Mouse (Mus musculus) layer of hippocampus, adult 18-20 months (tissue): ENCODE data around the gene Atat1. TPM values are rescaled to one million over a fixed set of nuclear protein-coding genes. Genes with fewer than 3 reads are reported as not detected.

Experiments used
- DNase-seq, 2 experiments: peaks; one replicate each; pipeline ENCODE4 v3.0.0; 2022; ENCODE audit warnings: low spot score in 2 of 2
- microRNA-seq, 2 experiments: library from miRNA; unstranded; fragments of <30 nt; microRNA quantifications; one replicate each; pipeline ENCODE4 v1.2.0; 2021
- total RNA-seq, 2 experiments: library from RNA; stranded (reverse); gene quantifications; 2 replicates each; pipeline ENCODE4 v1.2.3; 2021

Atat1 gene
- total RNA-seq, 2 experiments from 2014 or later = 51.0 to 59.0 TPM

DNA sequence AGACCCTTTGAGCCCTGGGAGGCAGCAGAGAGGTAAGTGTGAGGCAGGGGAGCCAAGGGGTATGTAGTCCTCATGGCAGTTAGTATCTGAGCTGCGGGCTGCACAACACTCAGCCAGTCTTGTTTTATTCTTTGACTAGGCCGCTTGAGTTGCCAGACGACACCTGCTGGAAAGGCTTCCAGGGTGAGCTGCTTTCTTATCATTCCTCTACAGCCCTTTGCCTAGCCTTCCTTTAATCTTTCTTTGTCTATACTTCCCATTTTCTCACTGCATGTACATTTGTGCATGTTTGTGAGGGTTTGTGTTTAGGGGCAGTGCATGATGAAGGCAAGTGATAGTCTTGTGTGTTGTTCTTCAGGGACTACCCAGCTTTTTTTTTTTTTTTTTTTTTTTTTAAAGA, 58.9 kb downstream of the Atat1 start:
- no peak for DNase-seq

DNA sequence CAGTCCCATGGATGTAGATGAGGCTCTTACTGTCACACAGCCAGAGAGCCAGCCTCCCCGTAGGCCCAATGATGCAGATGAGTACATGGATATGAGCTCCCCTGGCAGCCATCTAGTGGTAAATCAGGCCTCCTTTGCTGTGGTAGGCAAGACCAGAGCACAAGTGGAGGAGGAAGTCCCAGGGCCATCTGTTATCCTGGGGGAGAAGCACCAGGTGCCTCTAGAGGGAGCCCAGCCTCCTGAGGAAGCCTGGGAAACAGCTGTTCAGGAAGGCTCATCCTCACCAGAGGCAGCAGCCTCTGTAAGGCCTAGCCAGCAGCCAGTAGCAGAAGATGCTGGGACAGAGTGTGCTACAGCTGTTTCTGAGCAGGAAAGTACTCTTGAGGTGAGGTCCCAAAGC, 61.8 kb downstream of the Atat1 start:
- no peak for DNase-seq

Small RNAs within 50 kb of the gene (microRNA-seq; reads per million reads assigned to microRNA genes)
- gene Gm28033 (0 to 0.59 reads per million in 2 experiments), gene Mir1894 (0 to 0.25 reads per million in 2 experiments)

Other genes starting within 250 kb of the Atat1 start
- gene Vars2, start 242.5 kb downstream of the Atat1 start, total RNA-seq = 10 to 100 TPM; 35.9 to 37.4 TPM
- 10 to 100 TPM; 33.3 to 34.5 TPM for gene Gtf2h4, start 236.3 kb downstream of the Atat1 start, total RNA-seq
- 10 to 100 TPM; 59.0 to 59.7 TPM for gene Ddr1, start 205.5 kb downstream of the Atat1 start, total RNA-seq
- gene Ier3, start 88.4 kb downstream of the Atat1 start, total RNA-seq = 1 to 10 TPM; 5.2 to 6.0 TPM
- 100 to 1,000 TPM; 122 to 131 TPM for gene Flot1, start 86.8 kb downstream of the Atat1 start, total RNA-seq
- gene Tubb5, start 71.8 kb downstream of the Atat1 start, total RNA-seq = 100 to 1,000 TPM; 326 to 341 TPM
- 10 to 100 TPM; 17.2 to 18.5 TPM for gene Mdc1, start 68.6 kb downstream of the Atat1 start, total RNA-seq
- gene Nrm, start 48.8 kb downstream of the Atat1 start, total RNA-seq = 1 to 10 TPM; 1.6 to 1.9 TPM
- 1 to 10 TPM; 7.1 to 7.6 TPM for gene Ppp1r18, start 44.5 kb downstream of the Atat1 start, total RNA-seq
- 10 to 100 TPM; 25.0 to 30.2 TPM for gene Dhx16, start 30.3 kb downstream of the Atat1 start, total RNA-seq
- 10 to 100 TPM; 52.9 to 56.7 TPM for gene 2310061I04Rik, start 12.6 kb downstream of the Atat1 start, total RNA-seq
- 10 to 100 TPM; 37.8 to 44.3 TPM for gene Mrps18b, start 6.3 kb upstream of the Atat1 start, total RNA-seq
- 10 to 100 TPM; 66.5 to 72.5 TPM for gene Ppp1r10, start 6.4 kb upstream of the Atat1 start, total RNA-seq
- gene Abcf1, start 59.7 kb upstream of the Atat1 start, total RNA-seq = 10 to 100 TPM; 65.0 to 73.2 TPM
- gene Gnl1, start 69.8 kb upstream of the Atat1 start, total RNA-seq = 100 to 1,000 TPM; 147 to 150 TPM
- gene Prr3, start 70.2 kb upstream of the Atat1 start, total RNA-seq = 10 to 100 TPM; 39.8 to 41.6 TPM
- gene H2-T24, start 110.5 kb upstream of the Atat1 start, total RNA-seq = 1 to 10 TPM; 1.1 to 1.2 TPM
- 1 to 10 TPM; 5.4 to 5.9 TPM for gene H2-T23, start 122.8 kb upstream of the Atat1 start, total RNA-seq
- 10 to 100 TPM; 13.9 to 15.2 TPM for gene H2-T22, start 132.7 kb upstream of the Atat1 start, total RNA-seq
- gene Gm6034, start 132.9 kb upstream of the Atat1 start, total RNA-seq = not detected
- gene Gm11127, start 148.3 kb upstream of the Atat1 start, total RNA-seq = 1 to 10 TPM in 1 of 2 experiments, under 1 TPM in 1; 0.89 to 1.6 TPM
- not detected for gene Gm19684, start 211.6 kb upstream of the Atat1 start, total RNA-seq
- not detected for gene Gm7030, start 219.3 kb upstream of the Atat1 start, total RNA-seq